Mouse (Mus musculus) MEL (cell line): ENCODE measurements around the gene Deaf1.

Source experiments
- CTCF ChIP-seq, 3 experiments: IDR thresholded peaks in 2 of 3; conservative IDR thresholded peaks in 1 of 3; 2 replicates each; pipeline ENCODE4 v1.5.1; 2011 to 2012; ENCODE audit warnings: low read length in 3 of 3, low read depth in 2 of 3, mild to moderate bottlenecking in 2 of 3, improper control_type of control experiment in 1 of 3, inconsistent platforms in 1 of 3, mixed read lengths in 1 of 3, moderate library complexity in 1 of 3; ENCODE audit not compliant: control insufficient read depth in 1 of 3, insufficient read depth in 1 of 3, poor library complexity in 1 of 3, severe bottlenecking in 1 of 3
- JUND ChIP-seq: IDR thresholded peaks from 2 replicates; pipeline ENCODE4 v1.6.1; 2011; ENCODE audit warnings: low read depth, mild to moderate bottlenecking, improper control_type of control experiment, low read length
- POLR2A ChIP-seq, 2 experiments: IDR thresholded peaks; 2 replicates each; pipeline ENCODE4 v1.6.1; 2011 to 2012; ENCODE audit warnings: low read length in 2 of 2, mild to moderate bottlenecking in 2 of 2, control low read depth in 1 of 2, improper control_type of control experiment in 1 of 2, low read depth in 1 of 2, moderate library complexity in 1 of 2; ENCODE audit not compliant: control insufficient read depth in 1 of 2, insufficient read depth in 1 of 2, poor library complexity in 1 of 2
- TBP ChIP-seq: IDR thresholded peaks from 2 replicates; pipeline ENCODE4 v1.8.0; 2011; ENCODE audit warnings: low read depth, low read length, improper control_type of control experiment
- USF1 ChIP-seq: IDR thresholded peaks from 2 replicates; pipeline ENCODE4 v1.6.1; 2014; ENCODE audit warnings: low read depth, mild to moderate bottlenecking, inconsistent platforms, low read length, improper control_type of control experiment, moderate library complexity
- ZNF384 ChIP-seq: IDR thresholded peaks from 2 replicates; pipeline ENCODE4 v1.6.1; 2012; ENCODE audit warnings: low read depth, mild to moderate bottlenecking, inconsistent platforms, low read length, improper control_type of control experiment

DNA sequence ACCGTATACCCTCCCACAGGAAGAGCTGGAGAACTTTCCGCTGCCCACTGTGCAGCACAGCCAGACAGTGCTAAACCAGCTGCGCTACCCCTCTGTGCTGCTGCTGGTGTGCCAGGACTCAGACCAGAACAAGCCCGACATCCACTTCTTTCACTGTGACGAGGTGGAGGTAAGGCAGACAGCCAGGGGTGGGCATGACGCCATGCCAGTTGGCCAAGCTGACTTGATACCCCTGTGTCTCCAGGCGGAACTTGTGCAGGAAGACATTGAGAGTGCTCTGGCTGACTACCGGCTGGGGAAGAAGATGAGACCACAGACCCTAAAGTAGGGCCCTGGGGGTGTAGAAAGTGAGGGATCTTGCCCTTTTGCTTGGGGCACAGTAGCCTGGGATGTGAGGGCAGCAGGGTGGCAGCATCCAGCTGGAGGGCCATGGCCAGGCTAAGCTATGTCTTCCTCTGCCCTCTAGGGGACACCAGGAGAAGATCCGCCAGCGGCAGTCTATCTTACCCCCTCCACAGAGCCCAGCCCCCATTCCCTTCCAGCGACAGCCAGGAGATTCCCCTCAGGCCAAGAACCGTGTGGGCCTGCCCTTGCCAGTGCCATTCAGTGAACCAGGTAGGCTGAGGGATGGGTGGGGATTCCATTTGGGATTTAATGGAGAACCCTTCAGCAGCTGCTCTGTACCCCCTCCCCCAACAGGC is 28.3 kb upstream of the Deaf1 start:
- no peak for TF ChIP-seq TBP
- TF ChIP-seq POLR2A (IDR thresholded peaks at IDR 0.05; ENCODE audit: control insufficient read depth in 1 of 2, insufficient read depth in 1 of 2, low read depth in 1 of 2, low read length in 2 of 2, poor library complexity in 1 of 2), result no peak
- no peak for TF ChIP-seq JUND
- TF ChIP-seq ZNF384, result no peak
- TF ChIP-seq CTCF (IDR thresholded peaks at IDR 0.05 in 2 of 3, conservative IDR thresholded peaks at IDR 0.05 in 1 of 3; ENCODE audit: control insufficient read depth in 1 of 3, insufficient read depth in 1 of 3, low read depth in 2 of 3, low read length in 3 of 3, poor library complexity in 1 of 3, severe bottlenecking in 1 of 3), result peak; percentile 28 to 43 (median 42); a peak in 5 of 6 replicates
- TF ChIP-seq USF1, result no peak
